Mouse (Mus musculus): ENCODE measurements around the gene Vmn1r48. TPM values are rescaled to one million over a fixed set of nuclear protein-coding genes. Genes with fewer than 3 reads are reported as not detected.
"Not testable (repeated sequence)": the region's sequence is repeated elsewhere in the genome, so short reads cannot be mapped to it uniquely, and the experiment has no call there.

Gene Vmn1r48
- polyA plus RNA-seq (2014; fragmentation: Nextera tagmentation; extraction: Ambion mirVana) = not detected in 2 replicates

GRCm38 (mm10) chr6:90036741-90037140, at the start of gene Vmn1r48:
Gene Vmn1r48, minus strand, starts transcription at chr6:90036841.
- DNase-seq (ENCODE audit: low spot score); H3K27ac ChIP-seq (replicated peaks; ENCODE audit: low read depth, low read length); H3K36me3 ChIP-seq (ENCODE audit: control insufficient read depth, insufficient read depth, low read length); H3K4me2 ChIP-seq (ENCODE audit: low read depth, severe bottlenecking); H3K9ac ChIP-seq (ENCODE audit: low read length); H3K4me1 ChIP-seq (ENCODE audit: control insufficient read depth, insufficient read depth, low read length); H3K27me3 ChIP-seq (ENCODE audit: control insufficient read depth, insufficient read depth, low read length); H3K4me3 ChIP-seq (ENCODE audit: low read depth, low read length); ATAC-seq (ENCODE audit: insufficient number of reproducible peaks, low FRiP score, low TSS enrichment, low read depth); H3K9me3 ChIP-seq (ENCODE audit: control insufficient read depth, low read length): not testable (repeated sequence)
- WGBS = no CpG with 5 or more reads among the region's 2 CpGs

GRCm38 (mm10) chr6:90078406-90078805, 41.8 kb upstream of the Vmn1r48 start, which contains the start of gene Vmn1r49:
Gene Vmn1r49, minus strand, starts transcription at chr6:90078506.
- H3K9me3 ChIP-seq (ENCODE audit: control insufficient read depth, low read length) = no peaks in the 10 kb centered on the region
- 80% methylated on average over 4 of the region's 4 CpGs for WGBS

GRCm38 (mm10) chr6:90015847-90016246, 20.8 kb downstream of the Vmn1r48 start, which contains the start of gene Vmn1r47:
Gene Vmn1r47, plus strand, starts transcription at chr6:90016147.
- not testable (repeated sequence) for H3K9ac ChIP-seq (ENCODE audit: low read length); H3K27me3 ChIP-seq (ENCODE audit: control insufficient read depth, insufficient read depth, low read length); ATAC-seq (ENCODE audit: insufficient number of reproducible peaks, low FRiP score, low TSS enrichment, low read depth); H3K4me2 ChIP-seq (ENCODE audit: low read depth, severe bottlenecking); H3K36me3 ChIP-seq (ENCODE audit: control insufficient read depth, insufficient read depth, low read length); H3K4me3 ChIP-seq (ENCODE audit: low read depth, low read length); H3K9me3 ChIP-seq (ENCODE audit: control insufficient read depth, low read length); H3K4me1 ChIP-seq (ENCODE audit: control insufficient read depth, insufficient read depth, low read length); H3K27ac ChIP-seq (replicated peaks; ENCODE audit: low read depth, low read length); DNase-seq (ENCODE audit: low spot score)
- WGBS = 91% methylated on average over 1 of the region's 1 CpGs

More at GRCm38 (mm10) chr6:90078406-90078805, 41.8 kb upstream of the Vmn1r48 start, which contains the start of gene Vmn1r49:
- H3K27ac ChIP-seq (replicated peaks; ENCODE audit: low read depth, low read length) = no peak within 1 kb of the TSS
- DNase-seq (ENCODE audit: low spot score) (no peak), ATAC-seq (ENCODE audit: insufficient number of reproducible peaks, low FRiP score, low TSS enrichment, low read depth) (no peak)
- H3K4me2 ChIP-seq (ENCODE audit: low read depth, severe bottlenecking) = no peak within 1 kb of the TSS
- no peaks in the 10 kb centered on the region for H3K27me3 ChIP-seq (ENCODE audit: control insufficient read depth, insufficient read depth, low read length)
- H3K36me3 ChIP-seq (ENCODE audit: control insufficient read depth, insufficient read depth, low read length) = no peaks in the 10 kb centered on the region
- H3K4me1 ChIP-seq (ENCODE audit: control insufficient read depth, insufficient read depth, low read length) = no peaks in the 10 kb centered on the region
- H3K9ac ChIP-seq (ENCODE audit: low read length) = no peak within 1 kb of the TSS
- H3K4me3 ChIP-seq (ENCODE audit: low read depth, low read length) = no peak within 1 kb of the TSS

GRCm38 (mm10) chr6:89985989-89986388, 50.7 kb downstream of the Vmn1r48 start:
- no peaks in the 10 kb centered on the region for H3K4me1 ChIP-seq (ENCODE audit: control insufficient read depth, insufficient read depth, low read length)
- H3K9me3 ChIP-seq (ENCODE audit: control insufficient read depth, low read length) = no peaks in the 10 kb centered on the region; the same call in 1 of the 2 replicates
- H3K4me2 ChIP-seq (ENCODE audit: low read depth, severe bottlenecking) = no peak overlapping the region
- 26% methylated on average over 1 of the region's 1 CpGs for WGBS
- H3K9ac ChIP-seq (ENCODE audit: low read length) = no peak overlapping the region
- DNase-seq (ENCODE audit: low spot score) = no peak
- no peaks in the 10 kb centered on the region for H3K27me3 ChIP-seq (ENCODE audit: control insufficient read depth, insufficient read depth, low read length)
- H3K36me3 ChIP-seq (ENCODE audit: control insufficient read depth, insufficient read depth, low read length) = no peaks in the 10 kb centered on the region
- H3K27ac ChIP-seq (replicated peaks; ENCODE audit: low read depth, low read length) = no peak overlapping the region
- no peak overlapping the region for H3K4me3 ChIP-seq (ENCODE audit: low read depth, low read length)
- ATAC-seq (ENCODE audit: insufficient number of reproducible peaks, low FRiP score, low TSS enrichment, low read depth) = no peak

Other genes starting within 250 kb of the Vmn1r48 start
- not detected in 2 replicates for gene Vmn1r42, start 160.4 kb downstream of the Vmn1r48 start, polyA plus RNA-seq (2014; fragmentation: Nextera tagmentation; extraction: Ambion mirVana)
- gene Vmn1r43, start 160.4 kb downstream of the Vmn1r48 start, polyA plus RNA-seq (2014; fragmentation: Nextera tagmentation; extraction: Ambion mirVana) = not detected in 2 replicates
- not detected in 2 replicates for gene Vmn1r44, start 153.2 kb downstream of the Vmn1r48 start, polyA plus RNA-seq (2014; fragmentation: Nextera tagmentation; extraction: Ambion mirVana)
- gene Vmn1r45, start 96.2 kb downstream of the Vmn1r48 start, polyA plus RNA-seq (2014; fragmentation: Nextera tagmentation; extraction: Ambion mirVana) = not detected in 2 replicates
- gene Vmn1r46, start 67.5 kb downstream of the Vmn1r48 start, polyA plus RNA-seq (2014; fragmentation: Nextera tagmentation; extraction: Ambion mirVana) = not detected in 2 replicates
- not detected in 2 replicates for gene Vmn1r47, start 20.7 kb downstream of the Vmn1r48 start, polyA plus RNA-seq (2014; fragmentation: Nextera tagmentation; extraction: Ambion mirVana)
- not detected in 2 replicates for gene Vmn1r49, start 41.7 kb upstream of the Vmn1r48 start, polyA plus RNA-seq (2014; fragmentation: Nextera tagmentation; extraction: Ambion mirVana)
- gene Vmn1r50, start 64.6 kb upstream of the Vmn1r48 start, polyA plus RNA-seq (2014; fragmentation: Nextera tagmentation; extraction: Ambion mirVana) = not detected in 2 replicates
- not detected in 2 replicates for gene Vmn1r51, start 85.8 kb upstream of the Vmn1r48 start, polyA plus RNA-seq (2014; fragmentation: Nextera tagmentation; extraction: Ambion mirVana)
- not detected in 2 replicates for gene Vmn1r52, start 138.0 kb upstream of the Vmn1r48 start, polyA plus RNA-seq (2014; fragmentation: Nextera tagmentation; extraction: Ambion mirVana)
- not detected in 2 replicates for gene V1ra8, start 166.0 kb upstream of the Vmn1r48 start, polyA plus RNA-seq (2014; fragmentation: Nextera tagmentation; extraction: Ambion mirVana)
- not detected in 2 replicates for gene Vmn1r53, start 187.6 kb upstream of the Vmn1r48 start, polyA plus RNA-seq (2014; fragmentation: Nextera tagmentation; extraction: Ambion mirVana)
- not detected in 2 replicates for gene Vmn1r54, start 209.5 kb upstream of the Vmn1r48 start, polyA plus RNA-seq (2014; fragmentation: Nextera tagmentation; extraction: Ambion mirVana)

Measured in limb, embryonic 11.5 days (tissue).